Mouse (Mus musculus) cerebellum, adult 9-11 months (tissue): ENCODE measurements around the gene Pkd2l1.
"Not testable (repeated sequence)": the region's sequence is repeated elsewhere in the genome, so short reads cannot be mapped to it uniquely, and the experiment has no call there.

ENCODE experiments used
- DNase-seq: peaks from one replicate; pipeline ENCODE4 v3.0.0; 2022

Pkd2l1 gene

DNA sequence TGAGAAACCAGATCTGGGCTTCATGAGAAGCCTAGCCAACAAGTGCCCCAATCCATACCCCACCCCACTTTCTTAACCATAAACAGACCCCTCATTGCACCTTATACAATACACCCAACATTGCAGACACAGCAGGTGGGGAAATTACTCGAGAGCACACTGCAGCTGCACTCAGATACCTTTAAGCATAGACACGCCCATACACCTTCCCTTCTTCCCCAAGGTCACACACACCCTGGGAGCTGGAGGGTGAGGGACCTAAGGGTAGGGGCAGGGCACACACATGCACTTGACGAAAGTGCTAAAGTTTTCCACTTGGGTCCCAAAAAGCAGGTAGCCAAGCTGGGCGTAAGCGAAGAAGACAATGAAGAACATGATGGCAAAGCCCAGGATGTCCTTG, 38.5 kb downstream of the Pkd2l1 start:
- no peak for DNase-seq

DNA sequence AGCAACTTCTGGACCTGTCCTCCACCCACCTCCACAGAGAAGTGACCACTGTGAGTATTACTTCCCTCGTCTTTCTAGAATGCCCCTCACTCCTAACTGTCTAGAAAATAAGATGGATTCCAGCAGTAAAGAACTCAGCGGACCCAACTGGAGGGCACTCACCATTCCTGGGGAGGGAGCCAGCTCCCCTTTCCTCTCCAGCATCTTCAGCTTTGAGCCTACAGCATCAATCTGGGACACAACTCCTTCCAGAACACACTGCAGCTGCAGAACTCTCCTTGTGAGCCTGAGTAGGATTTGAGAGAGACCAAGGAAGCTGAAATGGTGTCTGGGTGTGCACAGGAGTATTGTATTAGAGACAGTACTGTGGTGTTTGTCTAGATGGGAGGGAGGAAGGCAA, 43.3 kb downstream of the Pkd2l1 start:
- DNase-seq: no peak

DNA sequence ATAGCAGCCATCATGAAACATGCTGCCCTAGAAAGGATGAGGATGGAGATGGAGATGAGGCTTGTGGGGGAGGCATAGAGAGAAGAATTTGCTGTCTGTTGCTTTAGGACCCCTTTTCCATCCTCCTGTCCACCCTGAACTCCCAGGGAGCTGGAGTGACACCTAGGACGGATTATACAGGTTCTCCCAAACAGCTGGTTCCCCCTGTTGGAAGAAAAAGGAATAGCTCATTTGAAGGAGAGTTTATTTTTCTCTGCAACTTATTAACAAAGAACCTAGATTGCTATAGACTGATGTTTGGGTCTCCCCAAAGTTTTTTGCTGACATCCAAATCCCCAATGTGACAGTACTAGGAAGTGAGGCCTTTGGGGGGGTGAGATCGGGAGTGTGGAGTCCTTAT, 43.9 kb downstream of the Pkd2l1 start:
- DNase-seq: no peak

DNA sequence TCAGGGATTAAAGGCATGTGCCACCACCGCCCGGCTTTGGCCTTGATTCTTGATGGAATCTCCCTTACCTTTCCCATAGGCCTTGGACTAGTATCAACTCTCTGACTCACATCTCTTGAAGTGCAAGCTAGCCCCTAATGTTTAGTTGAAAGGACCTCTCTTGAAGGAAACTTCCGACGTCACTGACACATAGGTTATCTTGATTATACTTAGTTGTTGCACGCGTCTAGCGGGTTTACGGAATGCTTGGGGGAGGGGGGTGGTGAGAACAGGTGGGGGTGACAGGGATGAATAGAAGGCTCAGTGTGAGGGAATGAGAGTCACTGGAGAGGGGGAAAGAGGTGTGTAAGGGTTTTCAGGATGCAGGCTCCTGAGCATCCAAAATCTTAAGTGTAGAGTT, 45.3 kb downstream of the Pkd2l1 start:
- no peak for DNase-seq

DNA sequence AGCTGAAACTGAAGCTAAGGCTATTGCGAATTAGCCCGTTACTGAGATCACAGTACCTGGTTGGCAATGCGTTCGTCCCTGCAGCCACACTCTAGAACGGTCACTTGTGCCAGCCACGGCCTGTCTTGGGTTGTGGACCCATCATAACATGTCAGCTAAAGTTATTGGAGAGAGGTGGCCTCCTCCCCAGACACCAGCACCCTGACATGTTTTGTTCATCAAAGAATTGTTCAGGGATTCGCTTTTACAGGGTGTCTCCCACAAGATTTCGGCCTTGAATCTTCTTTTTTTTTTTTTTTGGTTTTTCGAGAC, 45.7 kb downstream of the Pkd2l1 start:
- no peak for DNase-seq

DNA sequence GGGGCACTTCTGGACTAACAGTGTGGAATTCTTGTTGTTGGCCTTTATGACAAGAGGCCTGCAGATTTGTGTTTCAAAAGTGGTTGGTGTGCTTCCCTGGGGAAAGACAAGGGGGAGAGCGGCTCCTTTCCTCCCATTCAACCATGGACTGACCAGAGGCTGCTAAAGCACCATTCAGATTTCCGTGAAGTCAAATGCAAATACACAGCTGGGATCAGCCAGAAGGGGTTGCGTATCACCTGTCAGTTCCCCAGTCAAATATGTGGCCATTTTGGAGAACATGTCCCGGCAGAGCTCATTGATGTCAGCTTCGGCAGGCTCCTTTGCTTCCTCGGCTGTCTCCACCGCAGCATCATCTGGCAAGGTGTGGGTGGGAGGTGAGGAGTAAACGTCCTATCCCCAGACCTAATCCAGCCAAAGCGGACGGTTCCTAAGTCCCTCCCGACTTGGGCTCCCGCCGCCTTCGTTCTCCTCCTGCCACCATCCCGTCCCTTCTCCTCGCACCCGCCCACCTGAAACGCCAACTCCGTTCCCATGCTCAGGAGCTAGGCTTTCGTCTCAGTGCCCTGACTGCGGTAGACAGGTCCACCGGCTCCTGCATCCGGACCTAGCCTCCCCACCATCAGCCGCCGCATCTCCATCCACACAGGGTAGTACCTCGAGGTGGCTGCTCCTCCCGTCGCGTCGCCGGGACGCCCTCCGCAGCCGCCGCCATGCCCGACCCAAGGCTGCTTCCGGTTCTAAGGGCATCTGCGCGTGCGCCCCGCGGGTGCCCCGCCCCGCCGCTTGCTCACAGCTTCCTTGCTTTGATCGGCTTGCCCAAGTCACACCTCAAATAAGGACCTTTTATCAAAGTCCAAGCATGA, 46.3 kb downstream of the Pkd2l1 start, which contains the start of gene Bloc1s2:
Gene Bloc1s2, minus strand, starts transcription at position 745 of the 866 bp plus-strand sequence.
- DNase-seq: peak; percentile 90

DNA sequence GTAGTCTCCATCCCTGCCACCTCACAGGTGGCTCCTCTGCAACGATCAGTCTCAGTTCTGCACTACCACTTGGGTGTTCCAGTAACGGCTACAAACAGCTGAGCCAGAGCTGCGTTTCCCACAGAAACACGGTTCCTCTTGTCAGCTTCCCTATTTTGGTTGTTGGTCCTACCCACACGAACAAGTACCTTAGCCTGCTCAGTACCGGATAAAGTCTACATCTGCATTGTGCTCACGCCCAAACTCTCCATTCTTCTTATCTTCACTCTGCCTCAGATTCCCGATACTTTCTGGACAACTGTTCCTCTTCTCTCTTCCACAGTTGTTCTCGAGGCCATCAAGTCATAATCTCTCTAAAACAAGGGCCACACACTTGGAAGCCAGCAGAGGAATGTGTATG, 47.9 kb downstream of the Pkd2l1 start:
- no peak for DNase-seq

DNA sequence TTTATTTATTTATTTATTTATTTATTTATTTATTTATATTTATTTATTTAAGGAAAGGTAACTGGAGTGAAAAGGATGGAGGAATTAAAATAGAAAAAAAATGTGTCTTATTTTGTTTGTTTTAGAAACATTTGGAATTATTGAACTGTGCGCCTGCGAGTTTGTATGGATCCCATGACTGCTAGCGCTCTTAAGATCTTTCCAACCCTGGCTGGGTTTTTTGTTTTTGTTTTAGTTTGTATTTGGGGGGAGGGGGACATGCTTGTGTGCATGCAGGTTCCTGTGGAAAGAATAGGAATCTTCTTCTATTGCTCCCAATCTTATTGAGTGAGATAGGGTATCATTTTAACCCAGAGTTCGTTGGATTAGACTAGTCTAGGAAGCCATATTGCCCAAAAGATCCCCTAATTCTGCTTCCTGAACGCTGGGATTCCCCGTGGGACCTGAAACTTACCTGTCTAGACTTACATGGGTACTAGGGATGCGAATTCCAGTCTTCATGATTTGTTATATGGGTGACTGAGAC, 56.2 kb downstream of the Pkd2l1 start:
- DNase-seq: peak; percentile 21

DNA sequence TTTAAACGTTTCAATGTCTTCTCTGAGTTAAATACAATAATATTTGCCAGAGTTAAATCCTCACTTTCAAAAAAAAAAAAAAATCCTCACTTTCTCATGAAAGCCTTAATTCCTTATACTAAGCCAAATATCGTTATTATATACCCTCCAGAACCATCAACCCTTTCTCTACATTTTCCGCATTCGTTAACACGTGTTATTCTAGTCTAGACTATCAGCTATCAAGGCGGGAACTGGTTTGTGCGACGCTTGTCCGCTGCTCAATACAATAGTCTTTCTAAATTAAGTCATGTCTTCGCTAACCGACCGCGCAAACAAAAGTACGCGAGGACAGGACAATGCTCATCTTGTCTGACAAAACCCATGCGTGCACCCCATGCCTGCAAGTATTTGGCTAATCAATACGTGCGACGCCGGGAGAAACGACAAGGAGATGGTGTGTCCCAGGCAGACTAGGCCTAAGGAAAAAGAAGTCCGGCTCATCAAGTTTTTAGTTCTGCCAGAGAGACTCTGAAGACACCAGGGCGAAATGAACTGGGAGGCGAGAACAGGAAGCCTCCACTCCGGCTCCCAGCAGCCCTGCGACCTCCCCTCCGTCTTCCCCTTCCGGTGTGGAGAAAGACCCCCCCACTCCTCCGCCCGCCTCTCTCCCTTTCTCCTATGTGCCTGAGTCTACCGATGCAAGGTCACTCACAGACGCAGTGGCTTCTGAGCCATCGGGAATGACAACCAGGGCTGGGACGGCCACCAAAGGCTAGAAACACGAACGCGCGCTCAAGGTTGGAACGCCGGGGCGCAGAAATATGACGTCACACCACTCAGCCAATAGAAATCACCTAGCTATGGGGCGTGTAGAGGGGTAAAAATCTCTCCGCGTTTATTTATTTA, 56.9 kb downstream of the Pkd2l1 start, which contains the start of gene Cwf19l1:
Gene Cwf19l1, minus strand, starts transcription at position 805 of the 888 bp plus-strand sequence.
- DNase-seq: peak; percentile 91

DNA sequence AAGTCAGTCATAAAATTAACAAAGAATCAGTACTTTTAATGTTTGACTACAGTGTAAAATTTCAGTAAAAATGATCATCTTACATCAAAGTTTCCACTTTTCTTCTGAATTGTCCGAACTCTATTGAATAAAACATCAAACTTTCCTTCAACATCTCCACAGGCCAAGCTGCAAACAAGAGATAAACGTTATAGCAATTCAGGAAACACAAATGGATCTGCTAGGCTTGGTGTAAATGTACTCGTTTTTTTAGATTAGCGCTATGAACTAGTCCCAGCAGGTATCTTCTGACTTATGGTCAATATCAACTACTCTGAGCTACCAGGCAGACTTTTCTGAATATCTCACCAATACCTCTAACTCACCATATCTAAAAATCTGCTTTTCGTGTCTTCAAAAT, 59.3 kb downstream of the Pkd2l1 start:
- no peak for DNase-seq

DNA sequence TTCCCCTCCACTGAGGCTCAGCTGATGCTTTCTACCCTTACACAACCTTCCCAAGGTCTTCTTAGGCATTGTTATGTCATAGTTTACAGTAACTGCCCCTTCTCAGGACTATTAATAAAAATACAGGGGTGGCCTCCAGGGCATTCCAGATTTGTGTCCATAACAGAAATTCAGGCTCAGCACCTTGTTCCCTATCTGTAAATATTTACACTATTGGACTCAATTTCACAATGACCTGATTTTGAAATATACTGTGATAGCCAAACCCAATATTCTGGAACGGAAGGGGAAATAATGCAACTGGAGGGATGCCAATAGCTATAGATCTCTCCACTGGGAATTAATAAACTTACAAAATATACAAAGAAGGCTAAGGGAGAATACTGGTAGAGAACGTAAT, 63.7 kb downstream of the Pkd2l1 start:
- no peak for DNase-seq

DNA sequence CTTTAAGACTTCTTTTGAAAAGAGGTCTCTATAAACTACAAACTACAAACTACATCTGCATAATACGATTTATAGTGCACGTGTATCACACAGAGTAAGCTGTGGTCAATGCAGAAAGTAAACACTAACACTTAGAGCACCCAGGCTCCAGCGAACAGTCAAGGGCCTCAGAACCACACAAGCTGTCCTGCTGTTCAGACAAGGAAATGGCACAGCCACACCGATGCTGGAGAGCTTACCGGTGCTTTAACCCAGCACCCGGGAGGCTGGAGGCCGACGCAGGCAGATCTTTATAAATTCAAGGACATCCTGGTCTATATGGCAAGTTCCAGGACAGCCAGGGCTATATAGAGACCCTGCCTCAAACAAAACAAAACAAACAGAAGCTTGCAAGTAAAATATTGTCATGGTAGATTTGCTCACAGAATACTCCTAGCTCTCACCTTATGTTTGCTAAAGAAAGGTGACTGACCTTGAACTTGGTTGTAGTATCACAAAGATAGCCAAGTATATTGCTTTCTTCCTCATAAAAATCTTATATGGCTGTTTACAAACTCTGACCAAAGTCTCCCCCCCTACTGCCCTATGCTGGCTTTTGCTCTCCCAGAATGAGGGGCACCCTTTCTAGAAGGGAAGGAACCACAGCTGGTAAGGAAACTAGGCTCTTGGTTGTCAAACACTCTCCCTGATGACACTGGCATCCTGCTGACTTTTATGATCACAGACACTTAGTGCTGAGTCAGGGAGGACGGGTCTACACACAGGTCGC, 64.3 kb downstream of the Pkd2l1 start:
- DNase-seq: no peak

DNA sequence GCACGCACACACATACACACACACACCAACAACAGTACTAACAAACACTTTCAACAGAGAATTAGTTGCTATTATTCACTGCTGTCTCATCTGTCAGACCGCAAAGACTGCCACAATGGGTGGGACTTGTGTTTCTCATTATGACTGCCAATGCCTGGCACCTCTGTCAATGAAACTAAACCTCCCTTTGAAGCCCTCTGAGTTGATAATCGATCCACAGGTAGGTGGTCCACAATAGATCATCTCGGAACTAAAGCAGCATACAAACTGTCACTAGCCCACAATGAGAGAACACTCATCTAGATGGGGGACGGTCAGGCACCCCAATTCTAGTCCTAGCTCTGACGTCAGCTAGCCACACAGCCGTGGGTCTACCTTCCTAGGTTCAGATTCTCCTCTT, 71.1 kb downstream of the Pkd2l1 start:
- no peak for DNase-seq

DNA sequence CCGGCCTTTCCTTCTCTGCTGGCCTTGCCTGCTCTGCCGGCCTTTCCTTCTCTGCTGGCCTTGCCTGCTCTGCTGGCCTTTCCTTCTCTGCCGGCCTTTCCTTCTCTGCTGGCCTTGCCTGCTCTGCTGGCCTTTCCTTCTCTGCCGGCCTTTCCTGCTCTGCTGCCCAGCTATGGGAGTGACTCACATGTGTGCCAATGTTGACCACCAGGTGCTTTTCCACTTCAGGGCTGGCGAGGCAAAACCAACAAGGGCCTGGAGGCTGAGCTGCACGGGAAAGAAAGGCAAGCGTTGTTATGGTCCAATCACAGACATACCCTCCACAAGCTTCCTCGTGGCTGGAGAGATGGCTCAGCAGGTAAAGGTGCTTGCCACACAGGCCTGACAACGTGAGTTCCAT, 71.6 kb downstream of the Pkd2l1 start:
- DNase-seq: not testable (repeated sequence)

DNA sequence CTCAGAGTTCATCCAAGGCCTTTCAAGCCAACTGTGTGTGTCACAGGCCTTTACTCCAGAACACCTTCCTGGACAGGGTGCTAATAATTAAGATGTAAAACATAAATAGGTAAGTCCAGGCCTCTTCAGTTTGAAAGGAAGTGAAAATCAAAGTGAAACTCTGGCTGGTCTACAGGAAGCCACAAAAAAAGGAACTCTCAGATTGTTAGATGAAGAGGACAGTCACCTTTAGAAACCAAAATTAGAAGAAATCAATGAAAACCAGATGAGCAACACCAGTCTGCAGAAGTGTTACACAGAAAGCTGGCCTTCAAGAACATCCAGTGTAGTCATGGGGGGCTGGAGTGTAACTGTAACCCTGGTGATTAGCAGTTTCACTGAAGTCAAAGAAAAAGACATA, 74.4 kb downstream of the Pkd2l1 start:
- DNase-seq: no peak

DNA sequence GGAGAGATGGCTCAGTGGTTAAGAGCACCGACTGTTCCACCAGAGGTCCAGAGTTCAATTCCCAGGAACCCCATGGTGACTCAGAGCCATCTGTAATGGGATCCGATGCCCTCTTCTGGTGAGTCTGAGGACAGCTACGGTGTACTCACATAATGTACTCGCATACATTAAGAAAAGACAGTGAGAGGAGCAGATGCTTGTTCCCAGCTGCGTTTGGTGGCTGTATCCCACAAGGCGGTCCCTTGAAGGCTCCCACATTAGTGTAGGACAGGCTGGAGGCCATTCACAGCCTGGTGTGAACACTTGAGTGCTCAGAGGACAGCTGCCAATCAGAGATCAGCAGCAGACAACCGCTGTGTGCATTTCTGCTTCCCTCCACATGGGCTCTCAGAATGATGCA, 80.5 kb downstream of the Pkd2l1 start:
- DNase-seq: no peak

DNA sequence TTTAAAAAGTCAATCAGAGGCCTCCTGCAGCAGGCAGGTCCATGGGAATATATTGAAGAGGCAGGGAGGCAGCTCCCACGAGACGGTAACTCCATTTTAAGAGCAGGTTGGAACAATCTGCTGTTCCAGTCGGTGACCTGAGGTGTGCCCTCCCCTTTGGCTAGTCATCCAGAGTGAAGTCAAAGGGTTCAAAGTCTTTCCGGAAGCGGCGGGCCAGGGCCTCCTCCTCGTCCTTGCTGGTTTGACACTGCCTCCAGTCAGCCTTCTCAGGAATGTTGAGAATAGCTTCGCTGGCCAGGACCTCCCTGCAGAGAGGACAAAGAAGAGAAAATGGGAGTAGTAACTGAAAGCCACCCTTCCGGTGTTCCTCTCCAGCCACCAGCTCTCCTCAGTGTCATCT, 81.9 kb downstream of the Pkd2l1 start:
- DNase-seq: no peak

DNA sequence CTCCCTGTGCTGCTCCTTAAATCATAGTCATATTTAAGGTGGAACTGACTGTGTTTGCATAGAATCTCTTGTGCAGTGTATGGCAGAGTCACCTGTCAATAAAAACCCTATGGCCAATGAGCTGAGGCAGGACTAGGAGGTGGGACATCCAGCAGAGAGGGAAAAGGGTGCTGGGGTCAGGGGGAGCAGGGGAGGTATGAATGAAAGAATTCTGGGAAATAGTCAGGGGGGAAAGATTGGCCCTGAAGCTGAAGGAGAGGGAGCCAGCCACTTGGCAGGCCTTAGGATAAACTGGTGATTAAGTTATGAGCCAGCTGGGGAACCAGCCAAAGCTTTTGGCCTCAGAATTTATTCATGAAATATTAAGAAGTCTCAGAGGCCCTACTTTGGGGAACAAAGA, 83.2 kb downstream of the Pkd2l1 start:
- peak; percentile 18 for DNase-seq

DNA sequence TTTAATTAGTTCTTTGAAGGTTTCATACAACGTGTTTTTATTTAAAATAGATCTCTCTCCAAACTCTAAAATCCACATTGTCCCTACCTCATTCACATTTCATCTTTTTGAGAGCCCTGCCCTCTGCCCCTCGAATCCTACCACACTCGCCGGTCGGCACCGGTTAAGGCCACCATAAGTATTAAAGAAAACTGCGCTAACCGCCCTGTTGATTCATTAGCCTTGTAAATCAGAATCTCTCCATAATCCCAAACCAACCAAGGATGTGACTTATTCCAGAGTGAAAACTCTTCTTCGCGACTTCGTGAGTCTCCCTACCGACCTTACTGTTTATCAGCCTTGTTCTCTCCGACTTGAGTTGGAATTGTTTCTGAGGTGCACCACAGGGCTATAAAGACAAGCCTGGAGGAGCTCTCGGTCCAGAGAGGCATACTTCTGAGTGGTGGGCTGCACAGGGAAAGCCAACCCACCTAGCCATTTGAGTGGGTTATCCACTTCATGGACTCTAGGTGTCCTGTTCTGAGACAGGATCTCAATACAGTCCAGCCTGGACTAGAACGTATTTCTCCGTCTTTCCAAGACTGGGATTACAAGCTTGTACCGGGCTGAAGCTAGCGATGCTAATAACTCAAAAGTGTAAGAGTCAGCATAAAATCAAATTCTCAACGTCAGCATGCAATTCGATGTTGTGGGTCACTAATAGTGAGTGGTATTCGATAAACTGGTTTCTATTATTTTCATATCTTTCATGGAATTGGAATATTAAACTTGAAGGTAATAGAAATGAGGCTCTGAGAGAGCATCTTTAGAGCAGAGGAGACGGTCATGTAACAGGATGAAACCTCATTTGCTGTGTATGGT, 84.4 kb downstream of the Pkd2l1 start:
- DNase-seq: peak; percentile 14

DNA sequence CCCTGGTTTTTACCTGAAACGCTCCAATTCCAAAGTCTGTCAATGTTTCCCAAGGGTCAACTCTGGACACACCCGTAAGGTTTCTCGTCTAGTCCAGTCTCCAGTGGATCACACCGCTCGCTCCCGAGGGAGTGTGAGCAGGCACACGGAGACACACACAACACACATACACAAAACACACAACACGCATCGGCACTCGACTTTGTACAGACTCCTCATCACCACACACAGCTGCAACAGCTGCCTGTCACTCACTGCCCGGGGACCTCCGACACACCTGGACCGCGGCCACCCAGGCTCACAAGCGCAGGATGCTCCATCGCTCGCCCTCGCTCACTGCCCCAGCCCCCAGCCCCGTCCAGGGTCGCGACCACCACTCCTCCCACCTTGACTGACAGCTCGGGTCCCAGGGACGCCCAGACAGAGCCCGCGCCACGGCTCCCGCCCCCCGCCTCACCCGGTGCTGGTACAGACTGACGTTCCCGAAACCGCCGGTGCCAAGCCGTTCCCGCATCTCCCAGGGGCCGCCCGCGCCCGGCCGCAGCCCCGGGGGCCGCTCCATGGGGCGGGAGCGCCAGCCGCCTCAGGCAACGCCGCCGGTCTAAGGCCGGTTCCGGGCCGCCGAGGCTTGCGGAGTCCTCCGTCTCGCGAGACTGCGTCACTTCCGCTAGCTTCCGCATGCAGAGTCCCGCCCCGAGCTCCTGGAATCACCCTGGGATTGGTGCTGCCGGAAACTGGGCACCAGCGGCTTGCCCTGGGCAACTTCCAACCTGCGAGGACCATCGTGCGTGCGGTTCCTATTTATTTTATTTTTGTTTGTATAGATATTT, 85.2 kb downstream of the Pkd2l1 start, which contains the start of gene Chuk:
Gene Chuk, minus strand, starts transcription at position 650 of the 830 bp plus-strand sequence.
- peak; percentile 95 for DNase-seq

DNA sequence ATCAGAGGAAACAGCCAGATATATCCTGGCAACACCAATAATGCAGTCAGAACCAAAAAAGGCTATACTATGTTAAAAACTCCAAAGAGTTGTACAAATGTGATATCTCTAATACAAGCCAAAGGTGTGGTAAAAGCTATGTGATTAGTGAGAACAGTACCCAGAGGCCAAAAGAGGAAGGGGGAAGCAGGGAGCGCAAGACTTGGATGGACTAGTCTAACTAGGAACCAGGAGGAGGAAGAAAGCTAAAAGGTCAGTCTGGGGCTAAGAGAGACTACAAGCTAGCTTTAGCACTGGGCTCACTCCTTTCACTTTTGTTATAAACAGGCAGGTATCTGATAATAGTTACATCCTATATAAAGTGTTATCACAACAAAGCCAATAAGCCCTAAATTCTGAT, 87.8 kb downstream of the Pkd2l1 start:
- DNase-seq: no peak
